Mouse (Mus musculus) embryonic facial prominence, embryonic 14.5 days (tissue): ENCODE measurements around the gene Rnf214. TPM values are rescaled to one million over a fixed set of nuclear protein-coding genes. Genes with fewer than 3 reads are reported as not detected.
"Not testable (repeated sequence)": the region's sequence is repeated elsewhere in the genome, so short reads cannot be mapped to it uniquely, and the experiment has no call there.

Source experiments
- ATAC-seq: fragments of 200-750 bp; cut with Nextera tagmentation; 2 replicates; pipeline ENCODE4 v1.8.0; 2017; ENCODE audit warnings: low read depth, moderate number of reproducible peaks, moderate TSS enrichment
- DNase-seq: peaks from one replicate; pipeline ENCODE4 v3.0.0-alpha.2; 2015; ENCODE audit warnings: low spot score
- H3K27ac ChIP-seq: fragments of 300-500 bp; sonication (generic); replicated peaks from 2 replicates; pipeline ENCODE4 v1.5.1; 2014; ENCODE audit warnings: low read depth, mild to moderate bottlenecking, low read length, moderate library complexity
- H3K27me3 ChIP-seq: fragments of 300-500 bp; sonication (generic); replicated peaks from 2 replicates; pipeline ENCODE4 v1.6.1; 2014; ENCODE audit warnings: low read length; ENCODE audit not compliant: control insufficient read depth, insufficient read depth
- H3K36me3 ChIP-seq: fragments of 300-500 bp; sonication (generic); 2 replicates; pipeline ENCODE4 v1.6.1; 2014; ENCODE audit warnings: low read length, mixed read lengths; ENCODE audit not compliant: control insufficient read depth, insufficient read depth
- H3K4me1 ChIP-seq: fragments of 300-500 bp; sonication (generic); 2 replicates; pipeline ENCODE4 v1.6.1; 2014; ENCODE audit warnings: antibody characterized with exemption, low read length; ENCODE audit not compliant: control insufficient read depth, insufficient read depth
- H3K4me2 ChIP-seq: fragments of 300-500 bp; sonication (generic); 2 replicates; pipeline ENCODE4 v1.6.1; 2014; ENCODE audit warnings: low read depth, mild to moderate bottlenecking, low read length, moderate library complexity, mixed read lengths
- H3K4me3 ChIP-seq: fragments of 300-500 bp; sonication (generic); 2 replicates; pipeline ENCODE4 v1.5.1; 2014; ENCODE audit warnings: low read depth, mild to moderate bottlenecking, low read length
- H3K9ac ChIP-seq: fragments of 300-500 bp; sonication (generic); 2 replicates; pipeline ENCODE4 v1.6.1; 2014; ENCODE audit warnings: low read depth, mild to moderate bottlenecking, low read length, moderate library complexity, mixed read lengths
- H3K9me3 ChIP-seq: fragments of 300-500 bp; sonication (generic); 2 replicates; pipeline ENCODE4 v1.6.1; 2016; ENCODE audit warnings: low read length; ENCODE audit not compliant: control insufficient read depth
- WGBS: fragments of 180-500 bp; shearing (Covaris S2); extraction: QIAGEN DNeasy Blood & Tissue Kit; methylation state at CpG from one replicate; pipeline ENCODE4 v1.1.7; 2014; 5-methylcytosine and 5-hydroxymethylcytosine counted together
- polyA plus RNA-seq: library from polyadenylated mRNA; unstranded; fragments of >200 nt; fragmentation: Nextera tagmentation; extraction: Ambion mirVana; gene quantifications from 2 replicates; pipeline ENCODE4 v1.2.1, GENCODE M21; 2014

The Rnf214 gene
- polyA plus RNA-seq, 1 experiment from 2014 or later: 47.7 TPM

GRCm38 (mm10) chr9:45849528-45850408, 56.9 kb downstream of the Rnf214 start:
- Histone ChIP-seq H3K27me3 (no peaks in the 10 kb centered on the region), H3K4me1 (peaks cover 24% of the 10 kb centered on the region), H3K4me3 (no peak overlapping the region), H3K9me3 (no peaks in the 10 kb centered on the region), H3K9ac (peak overlapping the region; percentile 34; the same call in 1 of the 2 replicates), H3K27ac (peak overlapping the region; percentile 84), H3K4me2 (no peak overlapping the region), H3K36me3 (peaks cover 13% of the 10 kb centered on the region; the same call in 1 of the 2 replicates)
- ATAC-seq (peak; percentile 87), DNase-seq (peak; percentile 92)
- 37% methylated on average over 9 of the region's 9 CpGs for WGBS

- Histone ChIP-seq H3K4me3 (no peak overlapping the region), H3K9ac (no peak overlapping the region), H3K27me3 (no peaks in the 10 kb centered on the region), H3K36me3 (no peaks in the 10 kb centered on the region), H3K4me1 (peaks cover 24% of the 10 kb centered on the region), H3K9me3 (no peaks in the 10 kb centered on the region), H3K27ac (no peak overlapping the region), H3K4me2 (no peak overlapping the region)
- DNase-seq (no peak), ATAC-seq (no peak)
- 80% methylated on average over 5 of the region's 5 CpGs for WGBS
Observed at GRCm38 (mm10) chr9:45846891-45847460, 59.7 kb downstream of the Rnf214 start.

- not testable (repeated sequence) for DNase-seq, H3K27me3 ChIP-seq, H3K4me3 ChIP-seq, H3K27ac ChIP-seq, H3K4me2 ChIP-seq, H3K36me3 ChIP-seq, ATAC-seq, H3K9me3 ChIP-seq, H3K9ac ChIP-seq
- H3K4me1 ChIP-seq: peaks cover 24% of the 10 kb centered on the region
- 56% methylated on average over 2 of the region's 2 CpGs for WGBS
Observed at GRCm38 (mm10) chr9:45846176-45846575, 60.5 kb downstream of the Rnf214 start.

GRCm38 (mm10) chr9:45845541-45845940, 61.2 kb downstream of the Rnf214 start:
- H3K4me3 ChIP-seq: no peak overlapping the region
- H3K4me2 ChIP-seq: no peak overlapping the region
- no peak overlapping the region for H3K9ac ChIP-seq
- 84% methylated on average over 3 of the region's 3 CpGs for WGBS
- DNase-seq (no peak), ATAC-seq (no peak)
- H3K4me1 ChIP-seq: peaks cover 24% of the 10 kb centered on the region
- no peak overlapping the region for H3K27ac ChIP-seq
- H3K36me3 ChIP-seq: no peaks in the 10 kb centered on the region
- no peaks in the 10 kb centered on the region for H3K27me3 ChIP-seq
- H3K9me3 ChIP-seq: no peaks in the 10 kb centered on the region

- Histone ChIP-seq H3K36me3 (no peaks in the 10 kb centered on the region), H3K27ac (no peak overlapping the region), H3K4me2 (no peak overlapping the region), H3K9ac (no peak overlapping the region), H3K27me3 (no peaks in the 10 kb centered on the region), H3K4me1 (peaks cover 25% of the 10 kb centered on the region), H3K4me3 (no peak overlapping the region), H3K9me3 (no peaks in the 10 kb centered on the region)
- no peak for DNase-seq
- no peak for ATAC-seq
- 96% methylated on average over 1 of the region's 1 CpGs for WGBS
Observed at GRCm38 (mm10) chr9:45843780-45844179, 62.9 kb downstream of the Rnf214 start.

- H3K4me3 ChIP-seq: no peak overlapping the region
- no peaks in the 10 kb centered on the region for H3K27me3 ChIP-seq
- 81% methylated on average over 5 of the region's 5 CpGs for WGBS
- no peak overlapping the region for H3K9ac ChIP-seq
- H3K4me2 ChIP-seq: no peak overlapping the region
- H3K4me1 ChIP-seq: peaks cover 19% of the 10 kb centered on the region
- no peaks in the 10 kb centered on the region for H3K9me3 ChIP-seq
- ATAC-seq (no peak), DNase-seq (no peak)
- H3K27ac ChIP-seq: no peak overlapping the region
- H3K36me3 ChIP-seq: no peaks in the 10 kb centered on the region
Observed at GRCm38 (mm10) chr9:45843007-45843406, 63.7 kb downstream of the Rnf214 start.

GRCm38 (mm10) chr9:45841458-45841857, 65.3 kb downstream of the Rnf214 start:
- ATAC-seq: no peak
- Histone ChIP-seq H3K27me3 (no peaks in the 10 kb centered on the region), H3K36me3 (no peaks in the 10 kb centered on the region), H3K4me3 (no peak overlapping the region), H3K9ac (no peak overlapping the region), H3K4me2 (peak overlapping the region; percentile 96; the same call in 1 of the 2 replicates), H3K27ac (no peak overlapping the region), H3K4me1 (peaks cover 19% of the 10 kb centered on the region), H3K9me3 (no peaks in the 10 kb centered on the region)
- WGBS: 77% methylated on average over 6 of the region's 6 CpGs
- no peak for DNase-seq

GRCm38 (mm10) chr9:45840331-45840730, 66.4 kb downstream of the Rnf214 start:
- Histone ChIP-seq H3K4me2 (peak overlapping the region; percentile 96), H3K27ac (no peak overlapping the region), H3K36me3 (no peaks in the 10 kb centered on the region), H3K9me3 (no peaks in the 10 kb centered on the region), H3K4me1 (peaks cover 19% of the 10 kb centered on the region), H3K4me3 (peak overlapping the region; percentile 74), H3K27me3 (no peaks in the 10 kb centered on the region), H3K9ac (peak overlapping the region; percentile 80)
- no peak for ATAC-seq
- WGBS: 60% methylated on average over 5 of the region's 5 CpGs
- no peak for DNase-seq
